Mouse (Mus musculus): ENCODE data around the gene Pced1a.
A peak's percentile ranks its signal among the peaks of the same experiment; 100 is the strongest.

The Pced1a gene

GRCm38 (mm10) chr2:130436769-130437168, 12.3 kb upstream of the Pced1a start:
- DNase-seq (ENCODE audit: low read depth, low spot score): no peak

GRCm38 (mm10) chr2:130433152-130433551, 8.7 kb upstream of the Pced1a start:
- peak; percentile 69 for DNase-seq (ENCODE audit: low read depth, low spot score)

DNA sequence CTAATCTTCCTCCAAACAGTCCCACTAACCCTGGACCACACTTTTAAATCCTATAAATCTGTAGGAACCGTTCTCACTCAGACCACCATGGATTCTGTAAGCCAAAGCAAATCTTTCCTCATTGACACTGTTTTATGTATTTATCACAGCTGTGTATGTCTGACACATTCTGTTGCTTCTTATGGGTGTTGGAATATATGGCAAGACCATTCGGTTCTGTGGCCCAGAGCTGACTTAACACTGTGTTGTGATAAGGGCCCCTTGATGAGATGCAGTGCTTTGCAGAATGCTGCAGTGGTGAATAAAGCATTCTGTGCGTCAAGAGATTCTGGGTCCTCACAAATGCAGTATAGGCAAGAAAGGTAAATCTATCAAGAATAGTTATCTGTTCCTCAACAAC, 7.7 kb upstream of the Pced1a start:
- DNase-seq (ENCODE audit: low read depth, low spot score): no peak

DNA sequence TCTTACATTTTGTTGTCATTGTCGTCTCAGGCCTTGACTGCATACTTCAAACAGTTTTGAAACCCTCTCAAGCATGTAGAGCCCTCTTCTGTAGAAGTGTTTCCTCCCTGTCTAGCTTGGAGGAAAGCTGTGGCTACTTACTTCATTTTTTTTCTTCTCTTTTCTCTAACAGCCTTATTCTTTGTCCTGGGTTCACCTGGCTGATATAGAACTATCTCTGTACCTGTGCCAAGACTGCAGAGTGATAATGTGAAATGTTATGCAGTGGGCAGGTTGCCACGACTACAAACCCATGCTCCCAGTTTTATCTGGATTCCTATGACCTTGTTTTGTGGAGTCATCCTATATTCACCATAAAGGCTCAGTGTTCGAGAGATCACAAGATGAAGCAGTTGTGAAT, 6.0 kb upstream of the Pced1a start:
- DNase-seq (ENCODE audit: low read depth, low spot score): no peak

GRCm38 (mm10) chr2:130429851-130430250, 5.3 kb upstream of the Pced1a start:
- no peak for DNase-seq (ENCODE audit: low read depth, low spot score)

GRCm38 (mm10) chr2:130425112-130425511, 611 bp upstream of the Pced1a start:
- peak; percentile 56 for DNase-seq (ENCODE audit: low read depth, low spot score)

DNA sequence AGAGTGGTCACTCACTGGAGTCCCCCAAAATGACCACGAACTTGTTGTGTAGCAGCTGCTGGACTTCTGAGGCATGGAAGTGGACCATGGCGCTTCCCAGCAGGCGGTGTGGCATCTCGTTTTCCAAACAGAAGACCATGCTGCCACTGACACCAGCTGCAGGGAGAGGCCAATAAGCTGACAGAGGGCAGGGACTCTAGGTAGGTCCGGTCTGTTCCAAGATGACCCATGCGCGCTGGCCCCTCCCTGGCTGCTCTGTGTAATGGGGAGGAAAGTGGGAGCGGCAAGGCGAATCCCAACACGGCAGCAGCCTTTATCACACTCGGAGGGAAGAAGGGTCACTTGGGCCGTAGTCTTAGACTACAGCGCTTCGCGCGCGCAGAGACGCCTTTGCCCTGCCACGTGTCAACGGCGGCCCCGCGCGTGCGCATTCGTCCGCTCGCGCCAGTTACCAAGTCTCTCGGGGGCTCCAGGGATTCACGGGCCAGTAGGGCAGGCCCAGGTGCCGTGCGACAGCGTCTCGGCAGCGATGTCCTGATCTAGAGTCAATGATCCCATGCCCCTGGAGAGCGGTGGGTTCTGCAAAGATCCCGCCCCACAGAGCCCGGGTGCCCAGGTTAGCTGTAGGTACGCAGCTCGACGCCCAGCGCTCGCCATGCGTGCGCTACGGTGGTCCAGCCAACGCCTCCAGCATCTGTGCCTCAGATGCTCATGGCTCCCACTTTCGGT, 940 bp downstream of the Pced1a start:
- DNase-seq (ENCODE audit: low read depth, low spot score): peak; percentile 92

DNA sequence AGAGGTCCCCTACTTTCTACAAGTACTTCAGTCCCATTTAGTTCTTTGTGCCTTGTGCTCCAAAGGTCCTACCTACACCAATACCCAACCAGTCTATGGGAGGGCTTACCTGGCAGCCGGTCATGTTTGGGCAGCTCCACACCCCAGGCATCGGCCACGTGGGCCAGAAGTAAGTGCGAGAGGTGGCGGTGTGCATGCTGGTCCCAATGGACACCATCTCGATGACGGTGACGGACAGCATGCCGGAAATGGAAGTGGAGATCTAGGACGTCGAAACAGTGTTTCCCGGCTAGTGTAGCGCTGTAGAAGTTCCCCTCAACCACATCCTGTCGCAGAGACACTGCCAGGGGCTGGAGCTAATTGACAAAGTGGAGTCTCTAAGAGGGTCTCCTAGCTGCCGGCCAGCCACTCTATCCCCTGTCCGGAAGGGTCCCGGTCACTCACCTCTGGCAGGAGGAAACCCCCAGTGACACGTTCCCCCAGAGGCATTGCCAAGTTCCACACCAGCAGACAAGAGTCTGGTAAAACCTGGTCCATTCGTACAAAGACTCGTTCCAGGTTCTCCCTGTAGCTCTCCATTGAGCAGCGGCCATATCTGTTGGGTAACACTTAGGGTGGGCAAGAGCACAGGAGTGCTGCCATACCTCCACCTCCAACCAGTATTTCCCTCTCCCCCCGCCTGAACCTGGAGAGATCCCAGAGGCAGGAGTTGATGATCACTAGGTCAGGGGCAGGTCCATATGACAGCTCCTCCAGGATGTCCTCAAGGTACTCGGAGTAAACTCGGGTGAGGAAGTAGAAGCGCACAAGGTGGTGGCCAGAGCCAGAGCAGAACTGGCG, 2.5 kb downstream of the Pced1a start:
- DNase-seq (ENCODE audit: low read depth, low spot score): no peak

DNA sequence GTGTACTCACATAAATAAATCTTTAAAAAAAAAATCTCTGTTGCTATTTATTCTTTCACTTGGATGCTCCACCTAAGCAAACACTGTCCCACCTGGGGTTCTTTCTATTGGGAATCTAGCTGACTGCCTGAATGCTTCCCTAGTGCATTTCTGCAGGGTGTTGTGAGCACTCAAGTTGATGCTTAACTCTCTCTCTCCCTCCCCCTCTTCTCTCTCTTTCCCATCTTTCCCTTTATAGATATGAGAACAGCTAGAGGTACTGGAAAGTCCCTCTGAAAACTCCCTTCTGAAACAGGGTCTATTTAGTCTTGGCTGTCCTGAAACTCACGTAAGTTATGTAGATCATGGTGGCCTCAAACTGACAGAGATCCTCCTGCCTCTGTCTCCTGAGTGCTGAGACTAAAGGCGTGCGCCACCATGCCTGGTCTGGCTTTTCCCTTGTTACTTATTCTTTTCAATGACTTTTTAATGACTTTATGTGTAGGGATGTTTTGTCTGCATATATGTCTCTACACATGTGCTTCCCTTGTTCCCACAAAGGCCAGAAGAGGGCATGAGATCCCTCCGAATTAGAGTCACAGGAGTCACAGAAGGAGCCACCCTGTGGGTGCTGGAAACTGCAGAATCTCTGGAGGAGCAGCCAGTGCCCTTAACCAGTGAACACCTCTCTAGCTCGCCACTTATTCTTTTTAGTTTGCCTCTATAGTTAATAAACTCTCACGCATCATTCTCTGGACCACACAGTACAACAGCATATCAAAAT, 10.2 kb downstream of the Pced1a start:
- DNase-seq (ENCODE audit: low read depth, low spot score): no peak

DNA sequence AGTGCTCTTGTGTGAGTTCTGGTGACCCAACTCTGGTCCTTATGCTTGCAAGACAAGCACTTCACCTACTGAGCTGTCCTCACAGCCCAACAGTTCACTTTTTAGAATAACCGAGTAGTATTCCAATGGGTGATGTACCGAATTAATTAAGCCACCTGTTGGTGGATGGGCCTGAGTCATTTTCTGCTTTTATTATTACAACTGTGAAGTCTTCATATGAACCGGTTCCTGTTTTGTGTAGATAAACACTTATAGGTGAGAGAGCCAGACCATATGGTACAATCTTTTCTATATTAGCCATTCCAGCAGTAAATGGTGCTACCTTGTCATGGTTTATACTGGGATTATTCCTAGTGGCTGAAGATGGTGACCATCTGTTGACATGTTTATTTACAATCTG, 11.7 kb downstream of the Pced1a start:
- peak; percentile 55 for DNase-seq (ENCODE audit: low read depth, low spot score)

DNA sequence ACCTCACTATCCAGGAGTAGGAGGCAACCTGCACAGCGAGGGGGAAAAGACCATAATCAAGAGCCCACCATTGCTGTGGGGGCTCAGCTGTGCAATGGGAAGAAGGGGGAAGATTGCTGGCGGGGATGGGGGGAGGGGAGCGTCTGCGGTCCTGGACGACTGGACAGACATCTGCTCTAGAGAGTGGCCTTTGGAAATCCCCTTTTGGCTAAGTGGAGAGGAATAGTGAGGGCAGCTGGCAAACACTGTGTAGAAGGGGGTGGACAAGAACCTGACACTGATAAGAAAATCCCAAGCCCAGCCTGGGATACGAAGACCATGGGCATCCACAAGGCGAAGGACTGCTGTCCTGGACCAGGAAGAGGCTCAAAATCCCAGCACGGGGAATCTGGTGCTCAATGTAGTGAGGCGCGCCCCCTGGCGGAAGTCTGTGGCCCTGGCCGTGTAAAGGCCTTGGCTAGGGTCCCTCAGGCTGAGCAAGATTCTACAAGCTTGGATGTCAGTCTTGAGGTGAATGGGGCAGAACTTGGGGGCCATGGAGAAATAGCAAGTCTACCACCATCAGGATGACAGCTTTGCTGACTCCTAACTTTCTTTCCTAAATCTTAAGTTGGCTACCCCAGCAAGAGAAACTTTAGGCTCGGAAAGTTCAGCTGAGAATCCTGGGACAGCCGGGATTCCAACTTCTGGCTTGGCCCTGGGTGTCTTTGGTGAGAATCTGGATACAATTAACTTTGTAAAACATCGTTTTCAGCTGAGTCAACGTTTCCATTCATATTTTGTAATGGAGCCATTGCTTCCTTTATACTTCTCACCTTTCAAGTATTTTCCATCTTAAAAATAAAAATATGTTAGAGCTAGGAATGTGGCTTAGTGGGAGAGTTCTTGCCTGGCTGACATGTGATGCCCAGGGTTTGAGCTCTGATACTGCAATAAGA, 12.7 kb downstream of the Pced1a start:
- peak; percentile 71 for DNase-seq (ENCODE audit: low read depth, low spot score)

- no peak for DNase-seq (ENCODE audit: low read depth, low spot score)
Observed at GRCm38 (mm10) chr2:130408194-130408593, 16.3 kb downstream of the Pced1a start.

GRCm38 (mm10) chr2:130406178-130406577, 18.3 kb downstream of the Pced1a start, which contains the start of gene Tmem239:
Gene Tmem239, plus strand, starts transcription at chr2:130406478.
- DNase-seq (ENCODE audit: low read depth, low spot score): no peak

DNA sequence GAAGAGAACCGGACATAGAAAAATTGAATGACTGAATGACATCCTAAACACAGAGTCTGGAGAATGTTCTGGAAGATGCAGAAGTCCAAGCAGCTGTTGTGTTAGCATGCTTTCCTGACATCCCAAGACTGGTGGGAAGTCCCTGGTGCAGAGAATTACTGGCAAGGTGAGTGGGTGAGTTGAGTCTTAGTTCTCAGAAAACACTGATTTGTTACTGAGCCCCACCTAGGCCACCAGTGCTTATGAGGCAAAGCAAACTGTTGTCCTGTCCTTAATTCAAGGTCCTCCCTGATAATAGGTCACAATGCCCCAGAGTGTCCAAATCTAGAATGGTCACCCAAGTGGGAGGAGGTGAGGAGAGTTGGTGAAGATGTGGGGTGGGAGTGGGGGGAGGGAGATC, 19.6 kb downstream of the Pced1a start, which contains the start of the genes Gm28372 and 1700020A23Rik:
Gene Gm28372 (plus strand): TSS at position 301 of the 400 bp plus-strand sequence.
Gene 1700020A23Rik (plus strand): TSS at position 321 of the 400 bp plus-strand sequence.
- no peak for DNase-seq (ENCODE audit: low read depth, low spot score)

DNA sequence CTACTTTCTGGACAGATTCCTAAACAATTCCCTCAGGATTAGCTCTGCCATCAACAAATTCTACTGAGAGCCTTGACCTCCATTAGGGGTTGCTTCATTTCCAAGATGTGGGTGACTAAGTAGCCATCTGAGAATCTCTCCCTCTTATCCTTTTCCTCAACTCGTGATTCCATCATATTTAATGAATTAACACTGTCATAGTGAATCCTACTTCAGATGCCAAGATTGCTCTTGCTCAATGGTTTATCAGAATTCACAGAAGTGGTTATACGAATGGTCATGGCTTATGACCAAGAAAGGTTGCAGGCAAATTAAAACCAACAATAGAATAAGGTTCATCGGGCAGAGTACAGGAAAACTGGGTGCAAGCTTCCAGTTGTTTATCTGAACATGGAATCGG, 22.6 kb downstream of the Pced1a start:
- DNase-seq (ENCODE audit: low read depth, low spot score): no peak

- no peak for DNase-seq (ENCODE audit: low read depth, low spot score)
Observed at GRCm38 (mm10) chr2:130400046-130400445, 24.5 kb downstream of the Pced1a start.

GRCm38 (mm10) chr2:130398091-130398490, 26.4 kb downstream of the Pced1a start:
- DNase-seq (ENCODE audit: low read depth, low spot score): no peak

DNA sequence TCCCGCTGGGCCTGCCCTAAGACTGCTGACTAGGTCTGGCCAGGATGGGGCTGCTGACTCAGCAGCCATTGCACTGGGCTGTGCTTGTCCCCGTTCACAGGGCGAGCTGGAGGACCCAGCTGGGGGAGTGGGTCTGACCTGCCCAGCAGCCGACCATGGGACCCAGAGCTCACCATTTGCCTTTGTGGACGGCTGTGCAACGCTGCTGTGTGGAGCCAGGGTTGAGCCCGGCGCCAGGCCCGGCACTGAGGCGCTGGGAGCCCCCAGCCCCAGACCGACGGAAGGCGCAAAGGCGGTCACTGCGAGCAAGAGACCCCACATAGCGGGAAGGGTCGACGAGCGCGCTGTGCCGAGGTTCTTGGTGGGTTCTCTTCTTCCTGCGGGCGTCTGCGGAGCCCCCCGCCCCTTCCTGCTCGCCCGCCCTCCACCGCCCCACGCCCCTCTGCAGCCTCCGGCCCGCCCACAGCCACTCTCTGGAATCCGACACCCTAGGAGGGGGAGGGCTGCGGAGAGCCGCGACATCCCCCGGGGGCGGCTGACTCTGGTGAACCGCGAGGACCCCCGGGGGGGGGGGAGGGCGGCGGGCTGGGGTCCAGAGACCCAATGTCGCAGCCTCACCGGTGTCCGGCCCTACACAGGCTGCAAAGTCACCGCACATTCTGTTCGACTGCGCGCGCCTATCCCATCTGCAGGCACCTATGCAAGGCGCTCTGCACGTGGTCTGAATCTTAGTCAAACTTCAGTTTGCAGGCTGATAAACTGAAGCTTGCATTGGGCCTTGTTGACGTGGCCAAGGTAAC, 27.1 kb downstream of the Pced1a start, which contains the start of gene Cpxm1:
Gene Cpxm1 (minus strand): TSS at position 389 of the 800 bp plus-strand sequence.
- no peak for DNase-seq (ENCODE audit: low read depth, low spot score)

DNA sequence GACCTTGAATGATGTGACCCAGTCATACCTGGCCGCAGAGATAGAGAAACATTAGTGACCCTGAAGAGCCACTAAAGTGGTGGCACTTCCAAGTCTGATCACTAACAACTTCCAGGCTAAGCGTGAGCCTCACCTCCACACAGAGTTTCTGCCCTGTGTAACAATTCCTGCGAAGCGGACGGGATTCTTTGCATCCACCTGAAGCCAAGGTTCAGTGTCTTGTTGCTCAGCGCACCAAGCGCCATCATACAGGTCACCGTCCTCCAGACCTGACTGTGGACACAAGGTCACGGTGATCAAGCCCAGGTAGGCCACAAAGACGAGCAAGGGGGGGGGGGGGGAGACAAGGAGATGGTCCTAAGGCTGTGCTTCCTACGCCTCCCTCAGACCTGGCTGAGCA, 28.8 kb downstream of the Pced1a start:
- no peak for DNase-seq (ENCODE audit: low read depth, low spot score)

- DNase-seq (ENCODE audit: low read depth, low spot score): no peak
Observed at GRCm38 (mm10) chr2:130392836-130393235, 31.7 kb downstream of the Pced1a start.
